Mouse (Mus musculus): ENCODE data around the gene Swsap1.

The Swsap1 gene

GRCm38 (mm10) chr9:22004546-22004945, 49.0 kb downstream of the Swsap1 start:
- DNase-seq (ENCODE audit: low read depth, low spot score): no peak
